Mouse (Mus musculus) urinary bladder, adult 18-20 months (tissue): ENCODE measurements around the gene Zfp385c.
"Not testable (repeated sequence)": the region's sequence is repeated elsewhere in the genome, so short reads cannot be mapped to it uniquely, and the experiment has no call there.

Experiments
- DNase-seq, 2 experiments: peaks; one replicate each; pipeline ENCODE4 v3.0.0; 2022; ENCODE audit warnings: low spot score in 2 of 2, mixed read lengths in 2 of 2

The Zfp385c gene

GRCm38 (mm10) chr11:100601372-100601771 lies 90.9 kb downstream of the Zfp385c start:
- no peak for DNase-seq

GRCm38 (mm10) chr11:100598074-100598473 lies 94.2 kb downstream of the Zfp385c start:
- no peak for DNase-seq

- no peak for DNase-seq
Measured at GRCm38 (mm10) chr11:100595533-100595932, 96.7 kb downstream of the Zfp385c start.

GRCm38 (mm10) chr11:100594608-100595007 lies 97.6 kb downstream of the Zfp385c start:
- DNase-seq: no peak

- no peak for DNase-seq
Measured at GRCm38 (mm10) chr11:100592346-100593046, 99.8 kb downstream of the Zfp385c start.

- no peak for DNase-seq
Measured at GRCm38 (mm10) chr11:100588462-100588861, 103.8 kb downstream of the Zfp385c start.

GRCm38 (mm10) chr11:100585148-100585547 lies 107.1 kb downstream of the Zfp385c start:
- no peak for DNase-seq

GRCm38 (mm10) chr11:100584561-100584961 lies 107.7 kb downstream of the Zfp385c start:
- DNase-seq: no peak

- DNase-seq: no peak
Measured at GRCm38 (mm10) chr11:100582836-100583235, 109.4 kb downstream of the Zfp385c start.

- DNase-seq: not testable (repeated sequence)
Measured at GRCm38 (mm10) chr11:100582413-100582812, 109.8 kb downstream of the Zfp385c start.

GRCm38 (mm10) chr11:100581756-100582155 lies 110.5 kb downstream of the Zfp385c start:
- DNase-seq: no peak

GRCm38 (mm10) chr11:100580275-100580674 lies 112.0 kb downstream of the Zfp385c start:
- no peak for DNase-seq

GRCm38 (mm10) chr11:100579116-100579799 lies 113.0 kb downstream of the Zfp385c start:
- DNase-seq: no peak

GRCm38 (mm10) chr11:100577852-100578599 lies 114.2 kb downstream of the Zfp385c start:
- no peak for DNase-seq
